Mouse (Mus musculus): Measurements from ENCODE around the gene Carmil3.

Gene Carmil3

GRCm38 (mm10) chr14:55550191-55550590 lies 59.7 kb downstream of the Carmil3 start:
- DNase-seq = no peak

- no peak for DNase-seq
These were observed 60.9 kb downstream of the Carmil3 start for GRCm38 (mm10) chr14:55551347-55551746.

- DNase-seq = no peak
These were observed 61.3 kb downstream of the Carmil3 start for GRCm38 (mm10) chr14:55551794-55552193.

GRCm38 (mm10) chr14:55554635-55555034 lies 64.2 kb downstream of the Carmil3 start:
- no peak for DNase-seq

GRCm38 (mm10) chr14:55555788-55556187 lies 65.3 kb downstream of the Carmil3 start:
- no peak for DNase-seq

GRCm38 (mm10) chr14:55557003-55557402 lies 66.6 kb downstream of the Carmil3 start:
- DNase-seq = peak; percentile 50

- no peak for DNase-seq
These were observed 67.1 kb downstream of the Carmil3 start for GRCm38 (mm10) chr14:55557587-55557986.

All from right cerebral cortex, postnatal 25 days (tissue).